Mouse (Mus musculus) bone marrow macrophage, adult 2 months (primary cell): ENCODE data around the gene 1700024P04Rik.

Experiments
- CTCF ChIP-seq: IDR thresholded peaks from 2 replicates; pipeline ENCODE4 v1.5.1; 2012; ENCODE audit warnings: low read depth, mild to moderate bottlenecking, low read length, moderate library complexity
- POLR2A ChIP-seq: IDR thresholded peaks from 2 replicates; pipeline ENCODE4 v1.6.1; 2012; ENCODE audit warnings: mild to moderate bottlenecking, low read depth, low read length, borderline replicate concordance

- TF ChIP-seq CTCF = no peak
- TF ChIP-seq POLR2A = no peak
Observed at GRCm38 (mm10) chr13:99030579-99031200, 46.3 kb upstream of the 1700024P04Rik start.
